Mouse (Mus musculus): ENCODE data around the gene Gm49369.
"Not testable (repeated sequence)": the region's sequence is repeated elsewhere in the genome, so short reads cannot be mapped to it uniquely, and the experiment has no call there.

Gene Gm49369

GRCm38 (mm10) chr7:142328507-142328906 lies 54.0 kb downstream of the Gm49369 start:
- no peak for DNase-seq (ENCODE audit: low read depth)

- no peak for DNase-seq (ENCODE audit: low read depth)
These were observed 55.6 kb downstream of the Gm49369 start for GRCm38 (mm10) chr7:142326714-142327445.

- DNase-seq (ENCODE audit: low read depth): no peak
These were observed 58.9 kb downstream of the Gm49369 start for GRCm38 (mm10) chr7:142323396-142324117.

- DNase-seq (ENCODE audit: low read depth): no peak
These were observed 59.8 kb downstream of the Gm49369 start for GRCm38 (mm10) chr7:142322641-142323040.

- not testable (repeated sequence) for DNase-seq (ENCODE audit: low read depth)
These were observed 60.7 kb downstream of the Gm49369 start for GRCm38 (mm10) chr7:142321637-142322306.

All from induced T-regulatory cell, adult 2 months (primary cell).